ENCODE assay signal across 17 mouse cellular contexts in the genomic region with DNA sequence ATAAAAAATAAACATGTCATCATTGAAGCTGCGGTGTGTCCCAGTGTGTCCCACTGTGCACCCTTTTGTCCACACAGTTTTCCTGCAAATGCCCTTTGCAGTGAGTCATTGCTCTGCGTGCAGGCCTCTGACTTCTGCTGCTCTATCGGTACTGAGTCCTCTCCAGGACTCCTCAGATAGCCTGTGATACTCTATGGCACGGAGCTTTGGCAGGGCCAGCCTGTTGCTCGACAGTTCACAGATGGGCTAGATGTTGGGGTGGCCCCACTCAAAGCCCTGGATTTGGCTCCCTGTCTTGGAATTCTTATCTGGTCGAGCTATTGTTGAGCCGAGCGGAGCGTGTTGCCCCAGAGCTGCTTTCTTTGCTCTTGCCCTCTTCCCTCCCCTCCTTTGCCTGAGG.
A peak's percentile ranks its signal among the peaks of the same experiment; 100 is the strongest.
DNase-seq lines count a peak whose midpoint lies in the region; ATAC-seq lines count a peak whose summit lies in the region.
"Had no signal": no experiment of that assay in that cellular context is flagged by ENCODE, and none has a peak within 500 bp of the region (broad histone marks: within the 10 kb centered on the region; RNA-seq: fewer than 3 reads in every experiment).

No protein-coding gene starts in this region.

- peak overlapping the region; percentile 36; the same call in 1 of the 2 replicates for H3K27ac ChIP-seq in forebrain, embryonic 10.5 days
- no peak overlapping the region for H3K27ac ChIP-seq in forebrain, embryonic 16.5 days (ENCODE audit: low read length)
- H3K27ac ChIP-seq in heart, embryonic 12.5 days (ENCODE audit: poor library complexity, severe bottlenecking), result peak overlapping the region; percentile 67
- H3K27ac ChIP-seq: embryonic facial prominence, embryonic 10.5 days; gastrocnemius, adult 2 months; limb, embryonic 10.5 days; liver, embryonic 14.5 days had no signal

- peaks cover 13% of the 10 kb centered on the region for H3K4me1 ChIP-seq in forebrain, embryonic 10.5 days
- no peaks in the 10 kb centered on the region for H3K4me1 ChIP-seq in forebrain, embryonic 16.5 days (replicated peaks; ENCODE audit: control insufficient read depth, insufficient read depth, low read length)
- peaks cover 43% of the 10 kb centered on the region for H3K4me1 ChIP-seq in heart, embryonic 12.5 days (replicated peaks)

- 72% methylated on average over 9 of the region's 9 CpGs for WGBS in forebrain, embryonic 10.5 days
- 59% methylated on average over 9 of the region's 9 CpGs for WGBS in forebrain, embryonic 16.5 days
- 25% methylated on average over 9 of the region's 9 CpGs for WGBS in heart, embryonic 12.5 days

- H3K9me3 ChIP-seq in forebrain, embryonic 10.5 days, result 0 out of 2 replicates have a peak, but pooled peaks cover 5% of the 10 kb centered on the region
- no peaks in the 10 kb centered on the region for H3K9me3 ChIP-seq in forebrain, embryonic 16.5 days (ENCODE audit: control insufficient read depth, low read length)
- H3K9me3 ChIP-seq in heart, embryonic 12.5 days (replicated peaks), result no peaks in the 10 kb centered on the region
- H3K9me3 ChIP-seq: embryonic facial prominence, embryonic 10.5 days; limb, embryonic 10.5 days had no signal

- no peaks in the 10 kb centered on the region for H3K27me3 ChIP-seq in forebrain, embryonic 10.5 days (ENCODE audit: poor library complexity, severe bottlenecking)
- no peaks in the 10 kb centered on the region for H3K27me3 ChIP-seq in forebrain, embryonic 16.5 days (replicated peaks; ENCODE audit: control insufficient read depth, insufficient read depth, low read length)
- H3K27me3 ChIP-seq in heart, embryonic 12.5 days (replicated peaks), result no peaks in the 10 kb centered on the region

- H3K4me3 ChIP-seq in forebrain, embryonic 10.5 days, result no peak overlapping the region
- H3K4me3 ChIP-seq in forebrain, embryonic 16.5 days (replicated peaks; ENCODE audit: low read length), result no peak overlapping the region
- H3K4me3 ChIP-seq in heart, embryonic 12.5 days, result no peak overlapping the region
- H3K4me3 ChIP-seq: embryonic facial prominence, embryonic 10.5 days; gastrocnemius, adult 2 months; limb, embryonic 10.5 days had no signal

- no peak overlapping the region for H3K4me2 ChIP-seq in forebrain, embryonic 16.5 days (ENCODE audit: low read length)
- peak overlapping the region; percentile 15; the same call in 1 of the 2 replicates for H3K4me2 ChIP-seq in heart, embryonic 12.5 days

- no peak for ATAC-seq in forebrain, embryonic 16.5 days
- ATAC-seq in heart, embryonic 12.5 days (ENCODE audit: insufficient number of reproducible peaks, low FRiP score), result peak; percentile 73

- DNase-seq in forebrain, embryonic 10.5 days (ENCODE audit: extremely low spot score, low spot score), result no peak
- DNase-seq in thymus, postnatal 14 days, result peak; percentile 1
- DNase-seq in thymus, postnatal 0 days (ENCODE audit: low spot score), result no peak
- DNase-seq in kidney, postnatal 36 days, result no peak
- no peak for DNase-seq in kidney, postnatal 4 days
- no peak for DNase-seq in left cerebral cortex, adult 9 months (ENCODE audit: low spot score in 2 of 2)
- DNase-seq: adrenal gland, adult 8-10 months; B cell, adult 2 months; gastrocnemius, adult 2 months; kidney, postnatal 14 days; retina, postnatal 1 day; spleen, adult 18-20 months had no signal

- H3K36me3 ChIP-seq in forebrain, embryonic 10.5 days (replicated peaks), result peaks cover 9% of the 10 kb centered on the region; the same call in 1 of the 2 replicates
- no peaks in the 10 kb centered on the region for H3K36me3 ChIP-seq in forebrain, embryonic 16.5 days (ENCODE audit: control insufficient read depth, insufficient read depth)
- H3K36me3 ChIP-seq in heart, embryonic 12.5 days, result no peaks in the 10 kb centered on the region
- H3K36me3 ChIP-seq: limb, embryonic 10.5 days had no signal

- no peak overlapping the region for H3K9ac ChIP-seq in forebrain, embryonic 16.5 days (replicated peaks; ENCODE audit: low read depth, low read length)
- no peak overlapping the region for H3K9ac ChIP-seq in heart, embryonic 12.5 days
- H3K9ac ChIP-seq: liver, embryonic 14.5 days had no signal
